Mouse (Mus musculus) erythroid progenitor cell, adult 5-6 weeks (primary cell): ENCODE results near the gene Cks1b. TPM values are rescaled to one million over a fixed set of nuclear protein-coding genes. Genes with fewer than 3 reads are reported as not detected.

Experiments used
- ATAC-seq: replicated peaks from 2 replicates; pipeline ENCODE4 v1.8.0; 2016; ENCODE audit warnings: moderate number of reproducible peaks, mild to moderate bottlenecking, moderate TSS enrichment, inconsistent platforms; ENCODE audit not compliant: poor library complexity, low FRiP score, severe bottlenecking
- total RNA-seq, 2 experiments: library from RNA; stranded (forward) in 1 of 2; stranded (reverse) in 1 of 2; fragments of 150-400 nt in 1 of 2; fragments of 186-747, 209-891 nt in 1 of 2; gene quantifications; 2 replicates each; pipeline versions ENCODE4 v1.2.3 to v1.2.4; 2015 to 2017; ENCODE audit warnings: low replicate concordance in 2 of 2

Gene Cks1b
- total RNA-seq, 2 experiments from 2014 or later: 102 to 245 TPM

DNA sequence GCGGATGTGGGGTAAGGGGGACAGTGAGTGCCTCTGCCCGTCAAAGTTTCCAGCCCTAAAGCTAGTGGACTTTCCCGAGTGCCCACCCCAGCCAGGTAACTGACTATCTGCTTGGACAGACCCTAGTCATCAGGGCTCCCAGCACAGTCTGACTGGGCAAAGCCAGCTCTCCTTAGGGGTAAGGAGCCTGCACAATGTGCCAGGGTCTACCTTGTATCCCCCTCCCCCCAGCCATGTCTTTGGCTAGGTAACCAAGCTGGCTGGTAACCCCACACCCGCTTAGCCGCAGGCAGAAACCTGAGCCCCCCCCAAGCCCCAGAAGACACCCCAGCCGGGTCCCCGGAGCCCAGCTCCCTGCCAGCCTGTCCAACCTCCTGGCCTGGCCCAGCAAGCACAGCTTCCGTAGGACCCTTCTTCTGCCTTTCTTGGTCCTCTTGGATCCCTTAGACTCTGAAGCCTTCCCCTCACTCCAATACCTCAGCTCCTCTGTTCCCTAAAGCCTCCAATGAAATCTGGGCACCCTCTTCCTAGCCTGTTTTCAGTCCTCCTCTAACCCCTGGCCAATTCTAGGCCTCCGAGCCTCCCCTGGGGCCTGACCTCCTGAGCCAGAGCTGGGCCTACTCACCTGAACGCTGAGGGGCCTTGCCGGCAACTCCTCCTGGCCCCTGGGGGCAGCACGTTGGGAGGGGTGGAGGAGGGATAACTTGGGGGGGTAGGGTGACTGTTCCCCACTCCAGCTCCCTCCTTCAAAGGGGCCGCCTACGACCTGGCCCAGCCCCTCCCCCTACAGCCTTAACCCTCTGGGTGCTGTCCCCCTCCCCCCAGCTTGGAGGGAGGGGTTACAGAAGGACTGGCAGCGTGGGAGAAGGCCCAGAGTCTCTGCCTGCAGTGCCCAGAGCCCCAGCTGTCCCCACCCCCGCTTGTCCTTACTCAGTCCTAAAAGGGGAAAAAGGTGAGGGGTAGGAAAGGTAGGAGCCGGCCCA is 31.5 kb downstream of the Cks1b start:
- ATAC-seq: no peak

- ATAC-seq: no peak
Measured at GRCm38 (mm10) chr3:89385451-89385850, 32.7 kb downstream of the Cks1b start.

DNA sequence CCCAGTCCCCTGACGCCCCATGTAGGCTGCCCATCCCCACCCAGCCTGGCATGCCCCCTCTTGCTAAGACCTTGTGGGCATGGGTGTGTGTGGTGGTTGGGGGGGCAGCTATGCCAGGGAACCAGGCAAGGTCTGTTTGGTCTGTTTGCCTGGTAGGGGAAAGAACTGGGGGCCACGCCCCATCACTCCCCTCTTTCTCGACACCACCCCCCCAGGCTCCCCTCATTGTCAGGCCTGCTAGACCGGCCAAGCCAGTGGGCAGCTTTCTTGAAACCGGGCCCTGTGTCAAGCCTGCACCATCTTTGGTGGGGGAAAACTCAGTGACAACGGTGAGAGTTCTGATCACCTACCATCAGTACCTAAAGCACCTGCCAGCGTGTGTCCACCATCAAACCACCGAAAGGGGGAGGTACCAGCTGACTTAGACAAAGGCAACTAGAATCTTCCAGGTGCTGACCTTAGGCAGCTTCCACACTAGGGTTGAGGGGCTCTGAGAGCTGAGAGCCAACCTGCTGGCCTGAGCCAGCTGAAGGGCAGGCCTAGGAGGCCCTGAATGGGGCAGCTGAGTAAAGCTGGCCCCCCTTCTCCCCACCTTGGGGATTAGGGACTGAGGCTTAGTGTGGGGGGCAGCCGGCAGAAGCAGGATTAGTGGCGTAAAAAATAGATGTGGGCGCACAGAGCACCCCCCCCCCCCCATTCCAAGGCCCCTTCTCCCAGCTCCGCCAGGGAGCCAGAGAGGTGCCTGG is 33.7 kb downstream of the Cks1b start:
- no peak for ATAC-seq

- ATAC-seq: no peak
Measured at GRCm38 (mm10) chr3:89383651-89384255, 34.4 kb downstream of the Cks1b start.

- ATAC-seq: no peak
Measured at GRCm38 (mm10) chr3:89382950-89383349, 35.2 kb downstream of the Cks1b start.

DNA sequence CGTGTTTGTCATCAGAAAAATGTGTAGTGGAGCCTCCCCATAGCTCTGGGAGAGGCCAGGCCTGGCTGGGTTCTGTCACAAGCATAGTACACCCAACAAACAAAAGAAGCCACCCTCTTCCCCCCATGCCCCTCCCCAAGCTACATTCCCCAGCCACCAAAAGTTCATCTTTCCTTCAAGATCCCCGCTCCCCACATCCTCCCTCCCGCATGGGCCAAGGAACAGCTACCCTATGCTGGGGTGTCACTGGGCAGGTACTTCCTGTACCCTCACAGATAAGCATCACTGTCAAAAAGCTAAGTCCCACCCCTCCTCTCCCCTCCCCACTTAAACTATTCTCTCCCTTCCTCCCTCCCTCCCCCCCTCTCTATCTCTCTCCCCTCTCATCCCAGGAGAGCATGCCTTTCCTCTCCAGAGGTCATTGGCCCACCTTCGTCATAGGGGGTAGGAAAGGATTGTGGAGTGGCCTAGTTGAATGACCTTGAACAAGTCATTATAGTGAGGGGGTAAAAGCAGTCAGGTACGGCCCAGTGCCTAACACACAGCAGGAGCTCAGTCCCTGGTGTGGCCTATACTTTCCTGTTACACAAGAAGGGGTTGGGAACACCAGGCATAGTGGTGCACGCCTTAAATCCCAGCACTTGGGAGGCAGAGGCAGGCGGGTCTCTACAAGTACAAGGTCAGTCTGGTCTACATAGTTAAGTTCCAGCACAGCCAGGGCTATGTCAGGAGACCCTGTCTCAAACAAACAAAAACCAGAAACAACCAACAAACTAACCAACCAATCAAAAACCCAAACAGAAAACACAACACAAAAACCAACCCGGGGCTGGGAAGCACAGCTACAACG is 35.9 kb downstream of the Cks1b start:
- no peak for ATAC-seq

DNA sequence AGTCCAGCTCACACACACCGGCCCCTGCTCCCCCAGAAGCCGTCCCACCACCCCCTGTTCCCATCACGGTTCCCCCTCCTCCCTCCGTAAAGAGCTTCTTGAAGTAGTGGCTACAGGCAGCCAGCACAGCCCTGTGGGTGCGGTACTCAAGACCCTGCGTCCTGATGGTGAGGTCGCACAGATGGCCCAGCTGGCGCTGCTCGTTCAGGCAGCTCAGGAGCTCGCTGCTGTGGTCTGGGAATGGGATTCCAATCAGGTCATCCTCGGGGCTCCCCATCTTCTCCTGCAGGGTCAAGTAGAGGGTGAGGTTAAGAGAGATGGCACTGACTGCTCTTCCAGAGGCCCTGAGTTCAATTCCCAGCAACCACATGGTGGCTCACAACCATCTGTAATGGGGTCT is 37.0 kb downstream of the Cks1b start:
- ATAC-seq: no peak

DNA sequence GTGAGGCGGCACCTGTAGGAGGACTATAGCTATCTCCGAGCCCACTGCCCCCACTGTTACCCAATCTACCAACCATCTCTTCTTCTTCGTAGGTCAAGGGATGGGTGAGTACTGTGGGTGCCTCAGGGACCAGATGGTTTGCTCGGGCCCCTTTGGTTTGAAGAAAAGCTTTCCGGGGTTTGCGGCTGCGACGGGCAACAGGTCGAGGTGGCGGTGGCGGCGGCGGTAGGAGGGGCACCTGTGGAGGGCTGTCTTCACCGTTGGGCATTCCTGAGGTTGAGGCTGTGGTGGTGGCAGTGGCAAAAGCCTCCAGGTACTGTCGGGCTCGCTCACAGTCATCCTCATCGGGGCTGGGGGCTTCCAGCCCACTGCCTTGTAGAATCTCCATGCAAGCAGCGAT is 37.5 kb downstream of the Cks1b start:
- no peak for ATAC-seq

DNA sequence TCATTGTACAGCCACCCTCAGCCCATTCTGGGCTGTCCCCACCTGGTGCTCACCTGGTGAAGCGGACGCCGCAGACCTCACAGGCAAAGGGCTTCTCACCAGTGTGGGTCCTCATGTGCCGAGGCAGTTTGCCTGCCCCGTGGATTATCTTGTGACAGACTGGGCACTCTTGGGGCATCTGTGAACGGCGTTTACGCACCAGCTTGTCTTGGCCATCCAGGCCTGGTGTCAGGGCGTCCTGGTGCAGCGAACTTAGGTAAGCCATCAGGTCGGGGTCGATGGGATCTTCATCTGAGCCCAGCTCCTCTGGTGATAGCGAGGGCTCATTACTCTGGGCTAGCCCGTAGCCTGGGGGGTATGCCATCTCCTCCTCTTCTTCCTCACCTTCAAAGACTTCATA is 37.9 kb downstream of the Cks1b start:
- no peak for ATAC-seq

- no peak for ATAC-seq
Measured at GRCm38 (mm10) chr3:89379388-89380131, 38.6 kb downstream of the Cks1b start.

DNA sequence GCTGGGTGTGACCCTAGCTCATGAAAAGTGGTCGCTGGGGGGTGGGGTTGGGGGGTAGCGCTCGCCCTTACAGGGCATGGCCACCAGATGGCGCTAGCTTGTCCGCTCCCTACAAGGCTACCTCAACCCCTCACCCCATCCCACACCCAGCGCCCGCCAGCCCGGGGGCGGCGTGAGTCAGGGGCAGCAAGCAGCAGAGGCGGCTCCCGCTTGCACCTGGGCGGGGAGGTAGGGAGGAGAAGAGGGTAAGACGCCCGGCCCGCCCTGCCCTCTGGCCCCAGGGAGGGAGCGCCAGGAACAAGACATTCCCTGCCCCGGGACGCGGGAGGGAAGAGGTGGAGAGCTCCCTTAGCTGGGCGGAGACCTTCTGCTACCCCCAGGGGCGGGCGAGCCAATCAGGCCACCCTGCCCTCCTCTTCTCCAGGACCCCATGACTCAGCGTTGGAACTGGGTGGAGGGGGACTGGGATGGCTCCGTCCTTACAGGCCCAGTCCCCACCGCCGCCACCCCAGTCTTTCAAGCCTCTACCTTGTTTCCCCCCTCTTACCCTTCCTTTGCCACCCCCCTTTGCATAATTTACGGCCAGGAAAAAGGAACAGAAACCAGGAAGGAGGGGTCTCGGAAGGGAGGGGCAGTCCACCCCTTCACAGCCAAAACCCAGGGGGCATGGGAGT is 39.7 kb downstream of the Cks1b start:
- ATAC-seq: peak; percentile 58; the same call in 1 of the 2 replicates

- no peak for ATAC-seq
Measured at GRCm38 (mm10) chr3:89377831-89378230, 40.4 kb downstream of the Cks1b start.

GRCm38 (mm10) chr3:89373581-89374231 is 44.5 kb downstream of the Cks1b start:
- no peak for ATAC-seq

DNA sequence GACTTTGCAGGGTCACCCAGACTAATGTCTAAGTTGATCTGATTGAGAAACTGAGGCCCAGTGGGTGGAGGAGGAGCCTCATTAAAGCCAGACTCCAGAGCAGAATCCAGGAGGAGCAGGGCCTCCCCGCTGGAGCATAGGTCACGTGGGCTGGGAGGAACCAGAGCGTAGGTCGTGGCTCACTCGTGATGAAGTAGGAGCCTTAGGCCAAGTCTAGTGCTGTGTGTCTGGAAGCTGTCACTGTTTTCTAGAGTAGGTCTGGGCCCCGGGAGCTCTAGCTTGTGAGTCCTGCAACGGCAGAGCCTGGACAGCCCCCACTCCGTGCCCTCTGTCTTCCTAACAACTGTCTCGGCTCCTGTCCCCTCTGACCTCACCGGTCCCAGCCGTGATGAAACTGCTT is 50.8 kb downstream of the Cks1b start:
- no peak for ATAC-seq

GRCm38 (mm10) chr3:89365486-89366414 is 52.4 kb downstream of the Cks1b start:
- ATAC-seq: no peak
